Mouse (Mus musculus): ENCODE data around the gene Cfap69.

DNA sequence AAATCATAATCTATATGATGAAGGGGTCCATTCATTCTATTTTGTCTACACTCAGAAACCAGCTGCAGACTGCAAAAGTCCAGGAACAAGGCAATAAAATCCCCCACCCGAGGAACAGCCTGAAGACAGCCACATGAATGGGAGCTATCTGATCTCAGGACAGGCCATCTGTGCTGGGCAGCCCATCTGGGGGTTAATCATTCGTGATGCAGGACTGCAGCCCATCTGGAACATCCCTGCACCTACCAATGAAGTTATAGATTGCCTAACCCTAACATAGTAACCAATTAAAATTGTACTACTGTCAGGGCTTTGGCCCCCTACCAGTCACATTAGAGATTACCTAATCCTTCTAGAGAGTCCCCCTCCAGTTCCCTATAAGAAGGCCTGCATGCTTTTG is 41.0 kb upstream of the Cfap69 start:
- TF ChIP-seq CTCF (IDR thresholded peaks at IDR 0.05; ENCODE audit: control insufficient read depth, insufficient read depth, insufficient read length) (no peak), CEBPB (IDR thresholded peaks at IDR 0.05; ENCODE audit: low read depth) (no peak), FOSL1 (IDR thresholded peaks at IDR 0.05; ENCODE audit: insufficient read depth, low read length, poor library complexity, severe bottlenecking) (no peak), USF1 (IDR thresholded peaks at IDR 0.05; ENCODE audit: low read depth) (no peak), MYOD1 (IDR thresholded peaks at IDR 0.05; ENCODE audit: control insufficient read depth, insufficient read length, low read depth) (no peak), MAX (IDR thresholded peaks at IDR 0.05) (no peak), MYOG (IDR thresholded peaks at IDR 0.05; ENCODE audit: control insufficient read depth, extremely low read depth, insufficient read length) (no peak)
